Mouse (Mus musculus): ENCODE measurements around the gene Cbx8. TPM values are rescaled to one million over a fixed set of nuclear protein-coding genes. Genes with fewer than 3 reads are reported as not detected.

Cbx8 gene
- polyA plus RNA-seq, 1 experiment from 2014 or later: 13.0 TPM

- Histone ChIP-seq H3K9ac (replicated peaks) (peak overlapping the region; percentile 89), H3K36me3 (peaks cover 21% of the 10 kb centered on the region), H3K4me1 (replicated peaks) (peaks cover 84% of the 10 kb centered on the region), H3K4me2 (peak overlapping the region; percentile 95), H3K9me3 (no peaks in the 10 kb centered on the region), H3K4me3 (replicated peaks) (peak overlapping the region; percentile 92), H3K27ac (no peak overlapping the region), H3K27me3 (peaks cover 78% of the 10 kb centered on the region)
- 2% methylated on average over 28 of the region's 28 CpGs for WGBS
- ATAC-seq (ENCODE audit: insufficient number of reproducible peaks, insufficient read depth, low FRiP score, low TSS enrichment, low read depth): no peak
Measured at GRCm38 (mm10) chr11:119083724-119084445, 43.1 kb upstream of the Cbx8 start.

GRCm38 (mm10) chr11:119082638-119083599 lies 42.1 kb upstream of the Cbx8 start:
- H3K4me2 ChIP-seq: peak overlapping the region; percentile 95
- H3K9me3 ChIP-seq: no peaks in the 10 kb centered on the region
- H3K27ac ChIP-seq: peak overlapping the region; percentile 23; the same call in 1 of the 2 replicates
- WGBS: 4% methylated on average over 20 of the region's 20 CpGs
- H3K4me1 ChIP-seq (replicated peaks): peaks cover 82% of the 10 kb centered on the region
- H3K27me3 ChIP-seq: peaks cover 78% of the 10 kb centered on the region
- peaks cover 21% of the 10 kb centered on the region for H3K36me3 ChIP-seq
- H3K4me3 ChIP-seq (replicated peaks): peak overlapping the region; percentile 92
- no peak for ATAC-seq (ENCODE audit: insufficient number of reproducible peaks, insufficient read depth, low FRiP score, low TSS enrichment, low read depth)
- peak overlapping the region; percentile 34; the same call in 1 of the 2 replicates for H3K9ac ChIP-seq (replicated peaks)

DNA sequence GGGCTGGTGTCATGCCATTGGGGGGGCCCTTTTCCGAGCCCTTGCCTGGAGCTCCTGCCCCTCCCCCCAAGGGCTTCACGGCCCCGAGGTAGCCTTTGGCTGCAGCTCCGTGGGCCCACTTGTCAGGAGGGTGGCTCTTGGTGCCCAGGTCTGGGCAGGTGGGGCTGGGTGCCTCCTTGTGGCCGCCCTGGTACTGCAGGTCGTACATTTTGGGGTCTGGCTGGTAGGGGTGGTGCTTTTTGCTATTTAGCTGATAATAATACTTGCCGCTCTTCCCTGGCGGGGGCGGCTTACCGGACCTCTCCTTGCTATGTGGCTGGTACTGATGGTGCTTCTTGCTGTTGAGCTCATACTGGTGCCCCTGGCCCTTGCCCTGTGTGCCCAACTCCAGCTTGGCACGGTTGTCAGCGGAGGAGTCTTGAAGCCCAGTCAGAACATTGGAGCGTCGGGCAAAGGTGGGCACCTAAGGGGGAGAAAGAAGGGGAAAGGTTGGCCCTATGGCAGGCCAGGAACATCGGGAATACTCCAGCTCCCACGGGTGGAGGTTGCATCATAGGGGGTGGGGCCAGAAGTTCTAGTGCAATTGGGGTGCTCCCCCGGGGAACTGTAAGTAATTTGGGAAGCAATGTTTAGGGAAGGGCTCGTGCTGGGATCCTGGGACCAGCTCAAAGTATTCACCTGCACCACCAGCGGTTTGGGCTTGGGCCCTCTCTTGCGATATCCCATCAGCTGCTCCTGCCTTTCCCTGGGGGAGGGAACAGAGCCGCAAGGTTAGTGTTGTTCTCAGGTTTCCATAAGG lies 41.3 kb upstream of the Cbx8 start:
- WGBS: 10% methylated on average over 21 of the region's 21 CpGs
- no peak overlapping the region for H3K27ac ChIP-seq
- peaks cover 73% of the 10 kb centered on the region for H3K4me1 ChIP-seq (replicated peaks)
- 0 out of 2 replicates have a peak overlapping the region, but pooled peaks have one; percentile 9 for H3K9ac ChIP-seq (replicated peaks)
- no peaks in the 10 kb centered on the region for H3K9me3 ChIP-seq
- no peak for ATAC-seq (ENCODE audit: insufficient number of reproducible peaks, insufficient read depth, low FRiP score, low TSS enrichment, low read depth)
- H3K4me3 ChIP-seq (replicated peaks): peak overlapping the region; percentile 21
- H3K4me2 ChIP-seq: peak overlapping the region; percentile 95; the same call in 1 of the 2 replicates
- H3K36me3 ChIP-seq: peaks cover 21% of the 10 kb centered on the region
- H3K27me3 ChIP-seq: peaks cover 73% of the 10 kb centered on the region

GRCm38 (mm10) chr11:119081148-119081838 lies 40.5 kb upstream of the Cbx8 start:
- Histone ChIP-seq H3K27ac (no peak overlapping the region), H3K4me1 (replicated peaks) (peaks cover 66% of the 10 kb centered on the region), H3K27me3 (peaks cover 66% of the 10 kb centered on the region), H3K9ac (replicated peaks) (0 out of 2 replicates have a peak overlapping the region, but pooled peaks have one; percentile 23), H3K4me2 (peak overlapping the region; percentile 28), H3K36me3 (peaks cover 21% of the 10 kb centered on the region), H3K9me3 (no peaks in the 10 kb centered on the region), H3K4me3 (replicated peaks) (peak overlapping the region; percentile 21)
- 14% methylated on average over 47 of the region's 47 CpGs for WGBS
- ATAC-seq (ENCODE audit: insufficient number of reproducible peaks, insufficient read depth, low FRiP score, low TSS enrichment, low read depth): no peak

GRCm38 (mm10) chr11:119080461-119081147 lies 39.8 kb upstream of the Cbx8 start:
- no peak for ATAC-seq (ENCODE audit: insufficient number of reproducible peaks, insufficient read depth, low FRiP score, low TSS enrichment, low read depth)
- H3K27me3 ChIP-seq: peaks cover 66% of the 10 kb centered on the region
- H3K36me3 ChIP-seq: peaks cover 21% of the 10 kb centered on the region
- H3K4me3 ChIP-seq (replicated peaks): peak overlapping the region; percentile 21
- H3K27ac ChIP-seq: no peak overlapping the region
- peaks cover 65% of the 10 kb centered on the region for H3K4me1 ChIP-seq (replicated peaks)
- WGBS: 19% methylated on average over 33 of the region's 33 CpGs
- 0 out of 2 replicates have a peak overlapping the region, but pooled peaks have one; percentile 23 for H3K9ac ChIP-seq (replicated peaks)
- no peaks in the 10 kb centered on the region for H3K9me3 ChIP-seq
- H3K4me2 ChIP-seq: peak overlapping the region; percentile 28

- Histone ChIP-seq H3K9me3 (no peaks in the 10 kb centered on the region), H3K9ac (replicated peaks) (peak overlapping the region; percentile 42), H3K4me3 (replicated peaks) (peak overlapping the region; percentile 21), H3K4me1 (replicated peaks) (peaks cover 61% of the 10 kb centered on the region), H3K36me3 (peaks cover 21% of the 10 kb centered on the region), H3K4me2 (peak overlapping the region; percentile 45), H3K27me3 (peaks cover 66% of the 10 kb centered on the region), H3K27ac (no peak overlapping the region)
- no peak for ATAC-seq (ENCODE audit: insufficient number of reproducible peaks, insufficient read depth, low FRiP score, low TSS enrichment, low read depth)
- WGBS: 27% methylated on average over 7 of the region's 7 CpGs
Measured at GRCm38 (mm10) chr11:119079445-119079837, 38.7 kb upstream of the Cbx8 start.

- Histone ChIP-seq H3K4me1 (replicated peaks) (peaks cover 61% of the 10 kb centered on the region), H3K27me3 (peaks cover 61% of the 10 kb centered on the region), H3K4me2 (peak overlapping the region; percentile 45), H3K9ac (replicated peaks) (peak overlapping the region; percentile 42), H3K36me3 (peaks cover 21% of the 10 kb centered on the region), H3K4me3 (replicated peaks) (peak overlapping the region; percentile 21), H3K9me3 (no peaks in the 10 kb centered on the region), H3K27ac (no peak overlapping the region)
- no peak for ATAC-seq (ENCODE audit: insufficient number of reproducible peaks, insufficient read depth, low FRiP score, low TSS enrichment, low read depth)
- 6% methylated on average over 24 of the region's 27 CpGs for WGBS
Measured at GRCm38 (mm10) chr11:119078691-119079444, 38.1 kb upstream of the Cbx8 start.

GRCm38 (mm10) chr11:119077755-119078154 lies 37.0 kb upstream of the Cbx8 start:
- Histone ChIP-seq H3K9ac (replicated peaks) (no peak overlapping the region), H3K36me3 (peaks cover 21% of the 10 kb centered on the region), H3K4me1 (replicated peaks) (peaks cover 57% of the 10 kb centered on the region), H3K4me3 (replicated peaks) (no peak overlapping the region), H3K27ac (no peak overlapping the region), H3K9me3 (no peaks in the 10 kb centered on the region), H3K27me3 (peaks cover 53% of the 10 kb centered on the region), H3K4me2 (no peak overlapping the region)
- whole genome bisulfite sequencing: 63% methylated on average over 4 of the region's 4 CpGs
- no peak for ATAC-seq (ENCODE audit: insufficient number of reproducible peaks, insufficient read depth, low FRiP score, low TSS enrichment, low read depth)

- H3K27me3 ChIP-seq: peaks cover 47% of the 10 kb centered on the region
- H3K9ac ChIP-seq (replicated peaks): no peak overlapping the region
- no peak overlapping the region for H3K27ac ChIP-seq
- no peak for ATAC-seq (ENCODE audit: insufficient number of reproducible peaks, insufficient read depth, low FRiP score, low TSS enrichment, low read depth)
- H3K4me1 ChIP-seq (replicated peaks): peaks cover 38% of the 10 kb centered on the region
- no peak overlapping the region for H3K4me3 ChIP-seq (replicated peaks)
- peaks cover 5% of the 10 kb centered on the region for H3K36me3 ChIP-seq
- 91% methylated on average over 5 of the region's 5 CpGs for WGBS
- no peak overlapping the region for H3K4me2 ChIP-seq
- no peaks in the 10 kb centered on the region for H3K9me3 ChIP-seq
Measured at GRCm38 (mm10) chr11:119075805-119076204, 35.0 kb upstream of the Cbx8 start.
